Mouse (Mus musculus) liver, embryonic 15.5 days (tissue): ENCODE results near the gene Tdrd7. TPM values are rescaled to one million over a fixed set of nuclear protein-coding genes. Genes with fewer than 3 reads are reported as not detected.

Experiments used
- ATAC-seq: fragments of 200-750 bp; cut with Nextera tagmentation; 2 replicates; pipeline ENCODE4 v1.8.0; 2017; ENCODE audit warnings: moderate number of reproducible peaks, mild to moderate bottlenecking, moderate library complexity; ENCODE audit not compliant: insufficient read depth
- H3K27ac ChIP-seq: fragments of 300-500 bp; sonication (generic); replicated peaks from 2 replicates; pipeline ENCODE4 v1.5.1; 2015; ENCODE audit warnings: mild to moderate bottlenecking, inconsistent platforms
- H3K27me3 ChIP-seq: fragments of 300-500 bp; sonication (generic); 2 replicates; pipeline ENCODE4 v1.6.1; 2015; ENCODE audit warnings: mild to moderate bottlenecking, inconsistent platforms
- H3K36me3 ChIP-seq: fragments of 300-500 bp; sonication (generic); replicated peaks from 2 replicates; pipeline ENCODE4 v1.6.1; 2015; ENCODE audit warnings: moderate library complexity, mild to moderate bottlenecking, inconsistent platforms
- H3K4me1 ChIP-seq: fragments of 300-500 bp; sonication (generic); replicated peaks from 2 replicates; pipeline ENCODE4 v1.6.1; 2015; ENCODE audit warnings: inconsistent platforms
- H3K4me2 ChIP-seq: fragments of 300-500 bp; sonication (generic); 2 replicates; pipeline ENCODE4 v1.6.1; 2015; ENCODE audit warnings: moderate library complexity, mild to moderate bottlenecking, inconsistent platforms
- H3K4me3 ChIP-seq: fragments of 300-500 bp; sonication (generic); replicated peaks from 2 replicates; pipeline ENCODE4 v1.5.1; 2015; ENCODE audit warnings: mild to moderate bottlenecking, inconsistent platforms
- H3K9ac ChIP-seq: fragments of 300-500 bp; sonication (generic); 2 replicates; pipeline ENCODE4 v1.6.1; 2015; ENCODE audit warnings: moderate library complexity, mild to moderate bottlenecking, inconsistent platforms
- H3K9me3 ChIP-seq: fragments of 300-500 bp; sonication (generic); replicated peaks from 2 replicates; pipeline ENCODE4 v1.6.1; 2016; ENCODE audit warnings: inconsistent platforms
- WGBS: fragments of 180-500 bp; shearing (Covaris S2); methylation state at CpG from one replicate; pipeline ENCODE4 v1.1.7; 2015; ENCODE audit warnings: mixed read lengths; ENCODE audit not compliant: insufficient replicate concordance; 5-methylcytosine and 5-hydroxymethylcytosine counted together
- polyA plus RNA-seq: library from polyadenylated mRNA; unstranded; fragments of >200 nt; fragmentation: Nextera tagmentation; extraction: Ambion mirVana; gene quantifications from 2 replicates; pipeline ENCODE4 v1.2.1, GENCODE M21; 2015

The Tdrd7 gene
- polyA plus RNA-seq, 1 experiment from 2014 or later, result 10.0 TPM

DNA sequence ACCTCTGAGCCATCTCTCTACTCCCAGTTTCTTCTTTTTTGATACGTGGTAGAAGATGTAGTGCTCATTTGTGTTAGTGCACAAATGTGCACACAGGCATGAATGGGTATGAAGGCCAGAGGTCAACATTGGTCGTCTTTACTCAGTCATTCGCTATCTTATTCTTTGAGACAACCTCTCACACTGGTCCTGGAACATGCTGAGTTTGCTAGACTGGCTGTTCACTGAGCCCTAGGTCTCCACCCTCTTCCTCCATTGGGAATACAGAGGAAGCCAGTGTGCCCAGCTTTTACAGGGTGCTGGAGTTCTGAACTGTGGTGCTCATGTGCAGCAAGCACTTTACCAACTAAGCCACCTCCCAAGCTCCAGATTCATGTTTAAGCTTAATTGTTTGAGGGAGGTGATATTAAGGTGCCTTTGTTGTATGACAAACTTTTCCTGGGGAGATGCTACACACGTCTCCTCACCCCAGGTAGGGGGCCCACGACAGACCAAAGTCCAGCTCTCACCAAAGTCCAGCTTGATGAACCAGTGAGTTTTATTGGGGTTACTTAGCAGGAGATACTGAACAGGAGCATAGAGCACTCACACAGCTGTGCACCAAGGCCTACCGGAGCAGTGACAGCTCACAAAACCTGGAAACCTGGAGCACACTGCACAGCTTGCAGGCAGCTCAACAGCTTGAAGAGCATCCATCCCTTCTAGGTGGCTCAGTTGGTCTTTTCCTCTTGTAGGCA, 12.0 kb downstream of the Tdrd7 start:
- no peak overlapping the region for H3K27ac ChIP-seq
- no peak overlapping the region for H3K9ac ChIP-seq
- no peak for ATAC-seq
- 62% methylated on average over 6 of the region's 6 CpGs for WGBS
- H3K4me2 ChIP-seq, result no peak overlapping the region
- no peak overlapping the region for H3K4me3 ChIP-seq
- H3K36me3 ChIP-seq, result no peaks in the 10 kb centered on the region
- H3K27me3 ChIP-seq, result peaks cover 34% of the 10 kb centered on the region
- no peaks in the 10 kb centered on the region for H3K9me3 ChIP-seq
- H3K4me1 ChIP-seq, result peaks cover 15% of the 10 kb centered on the region

DNA sequence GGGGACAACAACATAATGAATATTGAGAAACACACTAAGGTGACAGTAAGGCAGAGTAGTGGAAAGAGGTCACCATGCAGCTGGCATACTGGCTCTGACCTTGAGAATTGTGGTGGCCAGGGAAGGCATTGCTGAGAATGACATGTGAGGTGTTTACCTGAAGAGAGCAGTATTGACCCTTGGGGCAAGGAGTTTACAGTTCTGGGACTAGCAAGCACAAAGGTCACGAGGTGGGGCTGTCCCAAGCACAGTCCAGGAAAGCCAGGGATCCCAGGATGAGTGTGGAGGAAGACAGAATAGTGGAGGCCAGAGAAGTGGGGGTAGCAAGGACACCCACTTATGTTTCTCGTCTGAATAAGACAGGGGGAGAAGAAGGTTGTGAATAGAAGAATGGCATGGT, 14.8 kb downstream of the Tdrd7 start:
- no peaks in the 10 kb centered on the region for H3K36me3 ChIP-seq
- no peaks in the 10 kb centered on the region for H3K9me3 ChIP-seq
- H3K27me3 ChIP-seq, result peaks cover 7% of the 10 kb centered on the region; the same call in 1 of the 2 replicates
- no peak overlapping the region for H3K4me3 ChIP-seq
- no peaks in the 10 kb centered on the region; the same call in none of the 2 replicates for H3K4me1 ChIP-seq
- no peak overlapping the region for H3K4me2 ChIP-seq
- WGBS, result 26% methylated on average over 2 of the region's 2 CpGs
- no peak overlapping the region for H3K27ac ChIP-seq
- no peak for ATAC-seq
- no peak overlapping the region for H3K9ac ChIP-seq

DNA sequence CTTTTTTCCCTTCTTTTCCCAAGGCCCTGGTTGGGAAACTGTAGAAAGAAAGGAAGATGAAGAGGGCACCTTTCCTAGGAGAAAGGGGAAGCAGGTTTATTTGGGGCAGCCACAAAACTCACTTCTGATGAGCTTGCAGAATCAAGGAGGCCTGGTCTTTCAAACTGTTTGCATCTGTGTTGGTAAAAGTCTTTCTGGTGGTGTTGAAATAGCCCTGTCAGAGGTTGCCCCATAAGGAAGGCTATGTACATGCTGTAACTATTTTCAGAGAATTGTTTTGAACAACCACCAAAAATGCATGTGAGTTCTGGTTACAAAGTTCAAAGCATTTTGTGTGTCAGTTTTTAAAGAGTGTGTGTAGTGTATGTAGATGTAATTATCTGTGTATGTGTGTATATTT, 15.9 kb downstream of the Tdrd7 start:
- no peaks in the 10 kb centered on the region for H3K36me3 ChIP-seq
- ATAC-seq, result no peak
- H3K27me3 ChIP-seq, result no peaks in the 10 kb centered on the region
- no peak overlapping the region for H3K4me3 ChIP-seq
- no peak overlapping the region for H3K4me2 ChIP-seq
- no peak overlapping the region for H3K27ac ChIP-seq
- H3K9me3 ChIP-seq, result no peaks in the 10 kb centered on the region
- H3K4me1 ChIP-seq, result no peaks in the 10 kb centered on the region; the same call in none of the 2 replicates
- no peak overlapping the region for H3K9ac ChIP-seq

DNA sequence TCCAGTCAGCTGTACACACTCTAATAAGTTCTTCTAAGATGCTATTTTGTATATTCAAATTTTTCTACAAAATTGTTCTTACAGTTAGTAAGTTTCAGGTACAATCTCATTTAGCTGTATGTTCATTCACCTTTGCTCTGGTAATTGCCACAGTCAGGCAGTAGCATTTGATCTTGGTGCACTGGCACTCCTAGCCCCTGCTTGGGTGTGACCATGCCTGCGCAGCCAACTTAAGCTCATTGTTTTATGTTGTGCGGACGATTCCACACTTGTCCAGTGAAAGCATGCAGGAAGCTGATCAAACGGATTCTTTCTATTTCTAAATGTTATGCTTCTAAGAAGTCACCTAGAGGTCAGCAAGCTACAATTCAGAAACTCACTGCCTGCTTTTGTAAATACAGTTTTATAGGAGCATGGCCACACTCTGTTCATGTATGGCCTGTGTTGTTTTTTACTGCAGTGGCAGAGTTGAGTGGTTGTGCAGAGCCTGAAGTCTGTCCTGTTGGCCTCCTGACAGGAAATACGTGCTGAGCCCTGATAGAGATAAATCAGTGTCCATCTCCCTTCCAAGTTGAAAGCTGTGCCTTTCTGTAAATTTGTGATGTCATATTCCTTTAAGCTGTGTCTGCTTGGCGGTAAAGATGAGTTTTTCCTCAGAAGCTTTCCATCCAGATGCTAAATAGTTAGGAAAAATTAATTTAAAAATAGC, 25.4 kb downstream of the Tdrd7 start:
- no peaks in the 10 kb centered on the region for H3K9me3 ChIP-seq
- no peaks in the 10 kb centered on the region for H3K4me1 ChIP-seq
- no peak overlapping the region for H3K27ac ChIP-seq
- no peak for ATAC-seq
- H3K36me3 ChIP-seq, result 0 out of 2 replicates have a peak, but pooled peaks cover 3% of the 10 kb centered on the region
- WGBS, result 43% methylated on average over 6 of the region's 6 CpGs
- no peak overlapping the region for H3K9ac ChIP-seq
- H3K27me3 ChIP-seq, result no peaks in the 10 kb centered on the region
- no peak overlapping the region for H3K4me3 ChIP-seq
- H3K4me2 ChIP-seq, result no peak overlapping the region

DNA sequence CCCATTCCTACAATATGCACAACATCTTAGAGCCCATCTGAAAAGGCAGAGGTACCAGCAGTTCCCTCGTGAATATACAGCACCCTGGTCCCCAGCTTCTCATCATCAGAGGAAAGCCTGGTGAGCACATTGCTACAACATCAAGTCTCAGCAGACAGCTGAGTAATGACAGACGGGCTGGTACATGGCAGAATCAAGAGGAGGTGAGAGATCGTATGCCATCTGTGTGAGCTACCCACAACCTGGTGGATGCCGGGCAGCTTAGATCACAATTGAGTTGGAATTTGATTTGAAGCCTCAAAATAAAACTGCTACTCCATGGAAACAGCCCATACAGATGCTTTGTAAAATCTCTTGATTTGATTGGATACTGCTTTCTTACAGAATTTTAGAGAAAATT, 33.4 kb downstream of the Tdrd7 start:
- WGBS, result 66% methylated on average over 4 of the region's 4 CpGs
- Histone ChIP-seq H3K27ac (no peak overlapping the region), H3K27me3 (no peaks in the 10 kb centered on the region), H3K9me3 (no peaks in the 10 kb centered on the region), H3K4me3 (no peak overlapping the region), H3K4me1 (no peaks in the 10 kb centered on the region), H3K9ac (no peak overlapping the region), H3K36me3 (peaks cover 2% of the 10 kb centered on the region; the same call in 1 of the 2 replicates), H3K4me2 (no peak overlapping the region)
- ATAC-seq, result no peak

DNA sequence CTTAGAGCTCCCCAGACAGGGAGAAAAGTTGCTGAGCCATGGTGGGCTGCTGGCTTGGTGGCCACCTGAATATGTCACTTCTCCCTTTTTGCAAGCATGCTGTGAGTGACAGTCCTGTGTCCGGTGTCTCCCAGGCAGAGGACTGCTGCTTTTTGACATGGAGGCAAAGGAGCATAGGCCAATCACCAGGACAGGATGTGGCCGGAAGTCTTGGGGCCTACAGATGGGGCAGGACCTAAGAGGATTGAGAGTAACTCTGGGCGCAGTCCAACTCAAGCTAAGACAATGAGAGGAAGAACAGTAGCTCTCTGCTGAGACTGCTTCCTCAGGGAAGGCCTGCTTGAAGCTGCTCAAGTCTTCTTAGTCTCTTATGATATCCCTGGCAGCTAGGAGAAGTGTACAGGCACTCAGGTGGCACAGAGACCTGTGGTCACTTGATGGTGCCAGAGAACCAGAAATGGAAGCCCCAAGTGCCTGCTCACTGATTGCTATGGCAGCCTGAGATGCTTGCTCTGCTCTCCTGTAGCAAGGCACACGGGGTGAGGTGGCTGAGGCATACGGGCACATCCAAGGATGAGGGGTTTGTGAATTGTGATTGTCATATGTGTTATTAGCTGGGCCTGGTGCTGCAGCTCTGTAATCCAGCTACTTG, 43.1 kb downstream of the Tdrd7 start:
- Histone ChIP-seq H3K27me3 (no peaks in the 10 kb centered on the region), H3K27ac (no peak overlapping the region), H3K4me2 (no peak overlapping the region), H3K9me3 (no peaks in the 10 kb centered on the region), H3K4me3 (no peak overlapping the region), H3K36me3 (peaks cover 10% of the 10 kb centered on the region; the same call in 1 of the 2 replicates), H3K9ac (no peak overlapping the region), H3K4me1 (peaks cover 9% of the 10 kb centered on the region)
- ATAC-seq, result no peak; the same call in 1 of the 2 replicates
- 44% methylated on average over 5 of the region's 5 CpGs for WGBS

DNA sequence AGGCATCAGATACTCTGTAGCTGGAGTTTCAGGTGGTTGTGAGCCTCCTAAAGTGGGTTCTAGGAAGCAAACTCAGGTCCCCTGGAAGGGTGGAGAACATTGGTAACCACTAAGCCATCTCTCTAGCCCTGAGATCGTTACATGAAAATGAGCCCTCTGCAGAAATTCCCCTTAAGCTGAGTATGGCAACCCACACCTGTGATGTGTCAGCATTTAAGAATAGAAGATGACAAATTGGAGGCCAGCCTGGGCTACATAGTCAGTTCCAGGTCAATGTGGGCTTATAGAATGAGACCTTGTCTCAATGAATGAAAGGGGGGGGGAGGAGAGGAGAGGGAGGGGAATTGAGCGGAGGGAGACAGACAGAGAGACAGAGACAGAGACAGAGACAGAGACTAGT, 46.6 kb downstream of the Tdrd7 start:
- Histone ChIP-seq H3K9ac (no peak overlapping the region), H3K27ac (no peak overlapping the region), H3K27me3 (no peaks in the 10 kb centered on the region), H3K4me2 (no peak overlapping the region), H3K4me3 (no peak overlapping the region), H3K9me3 (no peaks in the 10 kb centered on the region), H3K4me1 (peaks cover 9% of the 10 kb centered on the region), H3K36me3 (no peaks in the 10 kb centered on the region; the same call in 1 of the 2 replicates)
- ATAC-seq, result no peak
- 75% methylated on average over 2 of the region's 2 CpGs for WGBS

DNA sequence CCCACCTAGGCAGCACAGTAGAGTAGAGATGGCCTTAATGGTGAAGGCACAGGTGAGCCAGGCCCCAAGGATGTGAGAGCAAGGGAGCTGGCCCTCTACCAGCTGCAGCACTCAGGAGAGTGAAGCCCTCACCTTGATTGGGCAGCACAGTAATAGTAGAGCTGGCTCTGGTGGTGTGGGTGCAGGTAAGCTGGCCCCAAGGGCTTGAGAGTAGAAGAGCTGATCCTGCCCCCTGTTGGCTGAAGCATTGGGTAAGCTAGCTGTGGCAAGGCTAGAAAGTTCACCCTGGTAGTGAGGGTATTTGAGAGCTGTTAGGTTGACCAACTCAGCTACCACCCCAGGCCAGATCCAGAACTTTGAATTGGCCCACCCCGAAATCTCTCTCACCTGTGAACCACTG, 50.5 kb downstream of the Tdrd7 start:
- no peaks in the 10 kb centered on the region for H3K9me3 ChIP-seq
- H3K4me1 ChIP-seq, result no peaks in the 10 kb centered on the region
- no peak overlapping the region for H3K4me2 ChIP-seq
- H3K27ac ChIP-seq, result no peak overlapping the region
- H3K9ac ChIP-seq, result no peak overlapping the region
- H3K4me3 ChIP-seq, result no peak overlapping the region
- WGBS, result 59% methylated on average over 1 of the region's 1 CpGs
- H3K36me3 ChIP-seq, result no peaks in the 10 kb centered on the region; the same call in 1 of the 2 replicates
- ATAC-seq, result no peak
- H3K27me3 ChIP-seq, result no peaks in the 10 kb centered on the region

DNA sequence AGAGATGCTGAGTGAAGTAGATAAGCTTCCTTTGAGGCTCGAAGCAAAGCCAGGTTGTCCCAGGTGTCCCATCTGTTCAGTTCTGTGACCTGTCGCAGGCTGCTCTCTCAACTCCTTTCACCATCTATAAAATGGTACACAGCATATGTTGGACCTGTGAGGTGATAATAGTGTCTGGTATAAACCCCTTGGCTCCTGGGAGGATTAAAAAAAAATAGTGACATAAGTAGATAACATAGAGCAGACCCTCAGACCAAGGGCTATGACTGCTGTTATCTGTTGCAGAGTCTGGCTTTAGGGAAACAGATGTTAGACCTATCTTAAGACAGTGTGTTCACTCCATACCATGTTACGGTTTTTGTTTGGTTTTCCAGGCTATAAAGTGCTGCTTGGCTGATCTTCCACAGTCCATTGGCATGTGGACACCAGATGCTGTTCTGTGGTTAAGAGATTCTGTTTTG, 57.9 kb downstream of the Tdrd7 start:
- H3K36me3 ChIP-seq, result no peaks in the 10 kb centered on the region; the same call in 1 of the 2 replicates
- no peak overlapping the region for H3K27ac ChIP-seq
- H3K4me1 ChIP-seq, result peaks cover 13% of the 10 kb centered on the region
- H3K27me3 ChIP-seq, result no peaks in the 10 kb centered on the region
- H3K9ac ChIP-seq, result no peak overlapping the region
- no peak overlapping the region for H3K4me3 ChIP-seq
- 0 out of 2 replicates have a peak overlapping the region, but pooled peaks have one; percentile 12 for H3K4me2 ChIP-seq
- ATAC-seq, result peak; percentile 87
- WGBS, result 15% methylated on average over 3 of the region's 3 CpGs
- H3K9me3 ChIP-seq, result no peaks in the 10 kb centered on the region

DNA sequence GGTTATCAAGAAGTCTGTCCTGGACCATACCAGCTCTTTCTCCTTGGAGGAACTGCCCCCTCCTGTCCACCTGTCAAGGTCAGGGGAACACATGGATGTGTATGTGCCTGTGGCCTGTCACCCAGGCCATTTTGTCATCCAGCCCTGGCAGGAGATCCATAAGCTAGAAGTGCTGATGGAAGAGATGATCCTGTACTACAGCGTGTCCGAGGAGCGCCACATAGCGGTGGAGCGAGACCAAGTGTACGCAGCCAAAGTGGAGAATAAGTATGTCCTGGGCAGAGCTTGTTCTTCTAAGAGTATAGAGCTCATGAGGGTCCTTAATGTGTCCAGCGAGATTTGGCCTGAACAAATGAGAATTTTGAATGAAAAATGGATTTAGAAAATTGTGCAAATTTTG, 60.8 kb downstream of the Tdrd7 start:
- H3K36me3 ChIP-seq, result no peaks in the 10 kb centered on the region; the same call in 1 of the 2 replicates
- peaks cover 13% of the 10 kb centered on the region for H3K4me1 ChIP-seq
- WGBS, result 41% methylated on average over 7 of the region's 7 CpGs
- no peak for ATAC-seq
- no peak overlapping the region for H3K27ac ChIP-seq
- H3K27me3 ChIP-seq, result no peaks in the 10 kb centered on the region
- H3K9me3 ChIP-seq, result no peaks in the 10 kb centered on the region
- no peak overlapping the region for H3K4me2 ChIP-seq
- H3K9ac ChIP-seq, result no peak overlapping the region
- no peak overlapping the region for H3K4me3 ChIP-seq

DNA sequence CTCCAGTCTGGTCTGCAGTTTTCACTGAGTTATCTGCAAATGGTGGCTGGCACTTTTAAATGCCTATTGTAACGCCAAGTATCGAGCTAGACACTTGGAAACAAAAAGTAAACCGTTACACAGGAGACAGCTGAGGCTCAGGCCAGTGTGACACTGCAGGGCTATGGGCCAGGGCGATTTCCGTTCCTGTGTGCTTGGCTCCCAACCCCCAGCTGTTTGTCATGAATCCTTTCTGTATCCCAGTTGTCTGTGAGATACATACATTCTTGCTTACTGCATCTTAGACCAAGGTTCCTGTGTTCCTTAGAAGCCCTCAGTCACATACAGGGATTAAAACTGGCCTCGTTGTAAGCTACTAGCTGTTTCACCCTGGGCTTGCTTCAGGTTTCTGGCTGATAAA, 63.1 kb downstream of the Tdrd7 start:
- no peak overlapping the region for H3K4me3 ChIP-seq
- no peak overlapping the region for H3K4me2 ChIP-seq
- H3K27me3 ChIP-seq, result 0 out of 2 replicates have a peak, but pooled peaks cover 12% of the 10 kb centered on the region
- peaks cover 18% of the 10 kb centered on the region for H3K4me1 ChIP-seq
- no peak for ATAC-seq
- 71% methylated on average over 6 of the region's 6 CpGs for WGBS
- no peak overlapping the region for H3K27ac ChIP-seq
- no peaks in the 10 kb centered on the region for H3K9me3 ChIP-seq
- H3K9ac ChIP-seq, result no peak overlapping the region
- no peaks in the 10 kb centered on the region for H3K36me3 ChIP-seq
